Mouse (Mus musculus) brain, adult 2 months (tissue): ENCODE data around the gene Gcgr.
"Not testable (repeated sequence)": the region's sequence is repeated elsewhere in the genome, so short reads cannot be mapped to it uniquely, and the experiment has no call there.

Experiments used
- DNase-seq: peaks from one replicate; pipeline ENCODE4 v3.0.0; 2011; ENCODE audit warnings: low read depth, low spot score

Gene Gcgr

DNA sequence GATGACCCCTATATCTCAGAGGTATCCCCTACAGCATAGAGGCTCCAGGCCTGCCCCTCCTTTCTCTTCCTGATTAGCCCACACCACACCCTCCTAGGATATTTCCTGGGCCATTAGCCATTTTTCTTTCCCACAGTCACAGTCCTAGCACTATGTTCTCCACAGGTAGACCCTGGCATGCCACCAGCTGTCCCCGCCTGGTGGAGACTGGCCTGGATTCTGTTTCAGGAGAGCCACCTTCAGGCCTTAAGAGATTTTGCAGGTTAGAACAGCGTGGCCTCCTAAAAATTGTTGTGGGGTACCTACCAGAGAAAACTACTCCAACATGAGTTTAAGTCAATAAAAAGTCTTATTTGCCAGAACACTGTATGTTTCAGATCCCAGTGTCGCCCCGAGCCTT lies 23.6 kb upstream of the Gcgr start:
- peak; percentile 70 for DNase-seq

DNA sequence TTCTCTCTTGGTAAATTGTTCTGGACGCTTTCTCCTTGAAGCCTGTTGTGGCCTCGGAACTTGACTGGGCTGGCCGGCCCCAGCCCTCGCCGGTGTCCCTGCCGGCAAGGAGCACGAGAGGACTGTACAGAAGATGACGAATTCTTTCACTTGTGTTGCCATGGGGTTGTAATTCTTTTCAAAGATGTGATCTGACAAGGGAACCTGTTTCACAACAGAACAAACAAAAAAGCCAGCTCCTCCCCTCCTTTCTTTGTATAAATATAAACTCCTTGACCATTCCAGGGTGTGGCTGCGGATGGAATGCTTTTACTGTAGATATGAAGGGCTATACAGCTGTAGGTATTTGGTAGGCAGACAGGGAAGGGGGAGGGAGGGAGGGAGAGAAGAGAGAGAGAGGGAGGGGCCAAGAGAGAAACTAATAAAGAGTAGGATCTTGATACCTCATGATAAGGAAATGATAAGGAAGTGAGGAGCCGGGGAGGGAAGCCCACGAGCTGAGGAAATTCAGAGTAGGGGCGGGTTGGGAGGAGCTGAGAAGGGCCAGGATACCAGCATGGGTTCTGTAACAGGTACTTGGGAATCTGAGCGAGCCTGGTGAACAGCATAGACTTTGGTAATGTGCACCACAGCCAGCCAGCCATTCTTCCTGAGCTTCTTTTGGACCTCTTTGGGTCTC lies 22.7 kb upstream of the Gcgr start:
- DNase-seq: no peak

DNA sequence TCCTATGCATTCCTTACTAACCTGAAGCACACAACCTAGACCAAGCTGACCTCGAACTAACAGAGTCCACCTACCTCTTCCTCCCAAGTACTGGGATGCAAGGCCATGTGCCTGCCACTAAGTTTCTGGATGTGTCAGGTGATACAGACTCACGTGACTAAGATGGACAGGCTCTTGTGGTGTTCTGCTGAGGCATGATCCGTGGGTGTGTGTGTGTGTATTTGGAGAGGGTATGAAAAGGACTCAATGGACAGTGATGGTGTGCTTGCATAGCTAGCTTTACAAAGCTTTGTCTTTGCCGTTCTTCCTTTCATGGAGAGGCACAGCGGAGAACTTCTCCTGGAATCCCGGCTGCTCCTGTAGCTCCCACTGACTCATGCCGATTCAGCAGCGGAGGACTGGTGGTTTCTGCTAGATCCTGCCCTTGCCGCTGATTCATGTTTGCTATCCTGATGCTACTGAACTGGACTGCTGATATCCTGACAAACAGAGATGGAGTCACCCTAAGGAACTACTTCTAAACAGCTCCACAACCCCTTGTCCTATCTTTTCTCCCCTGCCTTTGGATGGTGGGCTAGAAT lies 22.1 kb upstream of the Gcgr start:
- DNase-seq: no peak

GRCm38 (mm10) chr11:120509940-120510339 lies 20.6 kb upstream of the Gcgr start:
- no peak for DNase-seq

- DNase-seq: no peak
These were observed 20.0 kb upstream of the Gcgr start for GRCm38 (mm10) chr11:120510375-120511030.

- peak; percentile 86 for DNase-seq
These were observed 17.6 kb upstream of the Gcgr start for GRCm38 (mm10) chr11:120512790-120513453.

DNA sequence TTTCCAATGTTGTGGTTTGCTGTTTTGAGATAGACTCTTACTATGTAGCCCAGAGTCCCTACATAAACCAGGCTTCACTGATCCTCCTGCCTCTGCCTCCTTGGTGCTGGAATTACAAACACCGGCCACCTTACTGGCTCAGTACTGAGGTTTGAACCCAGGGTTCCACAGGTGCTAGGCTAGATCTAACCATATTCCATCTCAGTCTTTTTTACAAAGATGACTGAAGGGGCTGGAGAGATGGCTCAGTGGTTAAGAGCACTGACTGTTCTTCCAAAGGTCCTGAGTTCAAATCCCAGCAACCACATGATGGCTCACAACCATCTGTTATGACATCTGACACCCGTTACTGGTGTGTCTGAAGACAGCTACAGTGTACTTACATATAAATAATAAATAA lies 16.2 kb upstream of the Gcgr start:
- DNase-seq: not testable (repeated sequence)

GRCm38 (mm10) chr11:120515611-120516010 lies 14.9 kb upstream of the Gcgr start:
- DNase-seq: peak; percentile 88

DNA sequence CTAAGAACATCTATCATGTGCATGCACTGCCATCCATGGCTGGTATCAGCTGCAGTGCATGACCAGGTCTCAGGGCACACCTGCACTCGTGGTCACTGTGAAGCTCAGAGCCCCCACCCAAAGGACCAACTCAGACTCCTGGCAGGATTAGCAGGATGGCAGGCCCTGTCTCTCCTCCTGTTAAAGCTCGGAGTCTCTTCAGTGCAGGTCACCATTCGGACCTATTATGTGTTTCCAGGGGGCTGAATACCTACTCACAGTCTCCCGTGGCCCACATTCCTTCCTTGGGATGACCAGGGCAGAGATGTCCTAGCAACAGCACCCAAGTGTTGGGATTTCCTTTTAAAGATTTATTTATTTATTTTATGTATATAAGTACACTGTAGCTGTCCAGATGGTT lies 13.4 kb upstream of the Gcgr start:
- no peak for DNase-seq

DNA sequence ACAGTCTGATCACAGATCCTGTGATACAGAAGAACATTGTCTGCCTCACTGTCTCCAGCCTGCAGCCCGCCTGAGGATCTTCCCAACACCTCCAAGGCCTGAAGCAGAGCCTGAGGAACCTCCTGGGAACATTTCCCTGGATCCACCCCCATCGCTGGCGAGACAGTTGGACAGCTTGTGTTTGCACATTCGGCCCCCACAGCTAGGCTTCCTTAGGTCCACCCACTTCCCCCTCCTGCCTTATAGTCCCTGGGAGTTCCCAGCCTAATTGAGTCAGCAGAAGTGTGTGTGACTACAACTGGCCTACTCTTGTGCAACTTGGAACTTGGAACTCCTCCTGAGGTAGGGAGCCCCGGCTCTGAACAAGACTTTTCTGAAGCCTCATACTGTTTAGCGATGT lies 12.5 kb upstream of the Gcgr start:
- DNase-seq: peak; percentile 95

DNA sequence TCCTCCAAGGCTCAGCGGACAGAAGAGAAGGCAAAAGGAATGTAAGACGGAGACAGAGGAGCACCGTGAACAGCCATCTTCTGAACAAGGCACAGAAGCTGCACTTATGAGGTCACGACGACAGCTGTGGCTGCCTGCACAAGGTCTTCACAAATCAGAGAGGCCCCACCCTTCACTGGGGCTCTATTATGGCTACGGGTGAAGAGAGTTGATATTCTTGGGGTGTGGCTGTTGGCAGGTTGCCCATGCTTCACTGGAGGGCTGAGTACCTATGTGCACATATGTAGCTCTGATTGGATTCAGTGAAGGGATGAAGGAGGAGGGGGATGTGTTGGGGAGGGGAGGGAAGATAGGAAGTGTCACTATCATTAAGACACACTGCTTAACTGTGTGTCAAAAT lies 11.9 kb upstream of the Gcgr start:
- no peak for DNase-seq

DNA sequence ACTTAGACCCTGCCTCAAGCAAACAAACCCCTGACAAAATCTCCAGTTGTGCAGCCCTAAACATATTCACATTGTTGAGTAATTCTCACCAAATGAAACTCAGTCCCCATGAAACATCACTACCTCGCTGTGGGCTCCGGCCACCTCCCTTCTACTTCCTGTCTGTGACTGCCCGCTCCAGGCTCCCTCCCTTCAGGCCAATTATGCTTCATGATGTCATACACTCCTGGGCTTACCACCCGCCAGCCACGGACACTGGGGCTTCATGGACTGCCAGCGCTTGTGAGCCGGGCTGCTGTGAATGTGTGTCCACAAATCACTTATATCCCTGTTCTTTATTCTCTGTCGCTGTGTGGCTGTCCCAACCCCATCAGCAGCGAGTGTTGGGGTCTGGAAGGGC lies 10.8 kb upstream of the Gcgr start:
- peak; percentile 28 for DNase-seq

DNA sequence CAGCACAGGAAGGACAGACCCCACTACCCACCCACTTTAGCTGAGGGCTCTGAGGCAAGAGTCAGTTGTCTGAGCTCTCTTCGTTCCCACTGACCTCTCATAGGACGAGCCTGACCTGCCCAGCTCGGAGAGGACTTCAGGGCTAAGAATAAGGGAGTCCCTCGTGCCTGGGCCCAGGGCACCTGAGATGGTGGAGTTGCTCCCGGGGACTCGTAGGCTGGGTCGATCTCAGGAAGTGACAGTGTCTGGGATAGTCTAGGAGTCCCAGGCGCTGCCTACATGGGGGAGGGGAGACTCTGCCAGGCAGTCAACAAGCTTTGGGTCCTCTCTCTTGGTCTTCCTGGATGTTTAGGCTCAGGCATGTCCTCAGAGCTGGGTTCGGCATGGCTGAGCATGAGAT lies 10.0 kb upstream of the Gcgr start:
- no peak for DNase-seq

DNA sequence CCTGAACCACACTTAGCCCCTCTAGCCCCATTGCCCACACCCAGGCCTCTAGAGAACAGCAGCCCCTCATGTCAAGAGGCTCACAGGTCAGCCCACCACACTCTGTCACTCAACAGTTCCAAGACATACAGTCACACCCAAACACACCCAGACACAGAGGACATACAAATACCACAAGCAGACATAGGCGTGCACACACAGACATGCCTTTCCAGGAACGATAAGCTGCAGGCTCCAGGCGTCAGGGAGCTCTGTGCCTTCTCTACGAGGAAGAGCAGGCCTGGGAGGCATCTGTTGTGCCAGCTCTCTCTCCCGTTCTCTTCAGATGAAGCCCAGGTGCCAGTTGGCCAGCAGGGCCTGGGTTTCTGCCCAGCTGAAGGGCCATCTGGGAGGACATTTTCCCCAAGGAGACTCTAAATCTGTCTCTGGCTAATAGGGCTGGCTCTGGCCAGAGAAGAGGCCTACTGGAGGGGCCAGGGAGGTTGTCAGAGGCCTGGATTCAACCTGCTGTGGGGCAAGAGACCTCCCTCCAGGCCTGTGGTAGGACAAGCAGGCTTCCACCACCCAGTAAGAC lies 9.4 kb upstream of the Gcgr start:
- peak; percentile 97 for DNase-seq

GRCm38 (mm10) chr11:120522581-120522980 lies 7.9 kb upstream of the Gcgr start:
- DNase-seq: no peak

DNA sequence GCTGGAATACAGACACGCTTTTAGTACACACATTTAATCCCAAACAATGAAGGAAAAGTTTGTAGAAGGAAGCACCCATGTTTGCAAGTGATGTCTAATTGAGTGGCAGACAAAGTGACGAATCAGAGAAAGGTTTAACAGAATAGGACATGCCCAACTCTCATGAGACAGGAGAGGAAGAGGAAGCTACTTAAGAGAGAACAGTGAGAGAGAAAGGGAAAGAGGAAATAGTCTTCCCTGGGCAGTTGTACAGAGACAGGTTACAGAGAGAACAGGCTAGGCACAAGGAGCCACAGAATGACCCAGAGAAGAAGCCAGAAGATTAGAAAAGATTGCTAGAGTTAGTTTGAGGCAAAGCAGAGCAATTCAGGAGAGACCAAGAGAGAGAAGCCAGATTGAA lies 4.5 kb upstream of the Gcgr start:
- no peak for DNase-seq

- DNase-seq: no peak
These were observed 2.7 kb upstream of the Gcgr start for GRCm38 (mm10) chr11:120527690-120528354.

DNA sequence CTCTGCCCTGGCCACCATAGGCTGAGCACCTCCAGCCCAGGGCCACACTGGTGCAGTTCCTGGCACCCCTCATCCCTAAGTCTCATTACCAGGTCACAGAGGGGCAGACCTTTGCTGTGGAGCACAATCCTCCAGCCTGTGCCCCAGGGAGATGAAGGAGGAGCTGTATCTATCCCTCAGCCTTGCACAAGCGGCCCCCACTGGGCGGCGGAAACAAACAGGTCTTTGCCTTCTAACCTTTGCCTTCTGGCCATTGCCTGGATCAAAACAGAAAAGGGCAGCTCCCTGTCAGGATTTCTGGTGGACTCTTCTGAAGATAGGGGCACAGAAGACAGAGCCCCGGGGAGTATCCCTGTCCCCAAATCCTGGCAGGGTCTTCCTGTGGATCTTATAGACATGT lies 1.6 kb upstream of the Gcgr start:
- no peak for DNase-seq

- DNase-seq: no peak
These were observed 1.1 kb downstream of the Gcgr start for GRCm38 (mm10) chr11:120531646-120532045.

DNA sequence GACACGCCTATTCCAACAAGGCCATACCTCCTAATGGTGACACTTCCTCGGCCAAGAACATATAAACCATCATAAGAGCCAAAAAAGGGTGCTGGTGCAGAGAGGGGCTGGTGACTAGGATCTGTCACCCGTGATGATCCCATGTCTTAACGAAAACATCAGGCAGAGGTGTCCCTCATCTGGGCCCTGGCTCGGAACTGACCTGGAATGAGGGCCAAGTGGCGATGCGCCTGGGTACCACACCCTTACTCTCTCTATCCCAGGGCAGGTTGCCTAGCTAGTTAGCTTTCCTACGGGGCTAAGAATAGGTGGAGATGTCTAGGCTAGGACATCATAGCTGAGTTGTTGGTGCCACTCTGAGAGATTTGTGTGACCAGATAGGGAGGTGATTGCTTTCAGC lies 3.6 kb downstream of the Gcgr start:
- no peak for DNase-seq

DNA sequence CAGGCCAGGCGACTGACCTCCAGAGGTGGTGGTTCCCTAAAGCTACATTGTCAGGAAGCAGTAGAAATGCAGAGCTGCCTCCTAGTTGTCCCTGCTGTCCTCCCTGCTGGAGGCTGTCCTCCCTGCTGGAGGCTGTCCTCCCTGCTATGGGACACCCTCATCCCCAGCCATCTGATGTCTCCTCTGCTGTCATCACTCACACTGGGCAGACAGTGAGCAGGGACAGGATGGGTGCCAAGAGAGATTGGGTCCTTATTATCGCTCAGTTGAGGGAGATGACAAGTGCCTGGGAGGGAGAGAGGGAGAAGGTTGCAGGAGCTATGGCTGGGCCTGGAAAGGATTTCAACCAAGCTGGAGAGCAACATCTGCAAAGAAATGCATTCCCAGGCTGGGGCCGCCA lies 4.6 kb downstream of the Gcgr start:
- DNase-seq: no peak

- DNase-seq: no peak
These were observed 5.3 kb downstream of the Gcgr start for GRCm38 (mm10) chr11:120535804-120536203.
